Mouse (Mus musculus): ENCODE data around the gene Ssh2. TPM values are rescaled to one million over a fixed set of nuclear protein-coding genes. Genes with fewer than 3 reads are reported as not detected.

Gene Ssh2
- 10 to 100 TPM; 37.3 to 44.4 (median 42.8) TPM for total RNA-seq (2022)

DNA sequence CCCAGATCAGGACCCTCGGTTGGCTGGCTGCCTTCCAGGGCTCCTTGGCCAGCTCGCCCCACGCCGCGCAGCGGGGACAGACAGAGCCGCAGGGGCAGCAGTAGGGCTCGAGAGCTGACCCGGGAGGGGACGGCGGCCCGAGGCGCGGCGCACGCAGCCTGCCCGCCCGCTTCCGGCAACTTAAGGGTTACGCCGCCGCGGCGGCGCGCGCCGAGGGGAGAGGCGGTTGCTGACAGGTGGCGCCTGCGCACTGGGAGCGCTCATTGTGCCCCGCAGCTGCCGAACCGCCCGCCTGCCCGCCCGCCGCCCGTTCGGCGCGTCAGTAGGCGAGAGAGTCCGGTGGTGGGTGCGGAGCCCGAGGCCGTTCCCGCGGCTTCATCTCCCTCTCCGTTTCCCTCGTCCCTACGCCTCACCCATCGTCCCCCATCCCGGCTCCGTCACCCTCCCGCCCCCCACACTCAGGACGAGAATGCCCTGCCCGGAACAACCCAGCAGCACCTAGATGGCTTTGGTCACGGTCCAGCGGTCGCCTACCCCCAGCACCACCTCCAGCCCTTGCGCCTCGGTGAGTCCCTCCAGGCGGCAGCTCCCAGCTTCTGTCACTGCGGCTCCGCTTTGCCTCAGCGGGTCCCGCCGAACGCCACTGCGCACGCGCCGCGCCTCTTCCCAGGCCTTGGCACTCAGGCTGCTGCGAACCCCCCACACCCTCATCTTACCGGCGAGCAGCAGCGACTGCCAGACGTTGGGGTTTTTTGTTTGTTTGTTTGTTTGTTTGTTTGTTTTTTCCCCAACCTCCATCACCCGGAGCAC, at the start of gene Ssh2:
Ssh2 (plus strand) TSS at position 337 of the 810 bp plus-strand sequence.
- peak; percentile 38 to 63 for DNase-seq (ENCODE audit: low spot score in 2 of 2)

DNA sequence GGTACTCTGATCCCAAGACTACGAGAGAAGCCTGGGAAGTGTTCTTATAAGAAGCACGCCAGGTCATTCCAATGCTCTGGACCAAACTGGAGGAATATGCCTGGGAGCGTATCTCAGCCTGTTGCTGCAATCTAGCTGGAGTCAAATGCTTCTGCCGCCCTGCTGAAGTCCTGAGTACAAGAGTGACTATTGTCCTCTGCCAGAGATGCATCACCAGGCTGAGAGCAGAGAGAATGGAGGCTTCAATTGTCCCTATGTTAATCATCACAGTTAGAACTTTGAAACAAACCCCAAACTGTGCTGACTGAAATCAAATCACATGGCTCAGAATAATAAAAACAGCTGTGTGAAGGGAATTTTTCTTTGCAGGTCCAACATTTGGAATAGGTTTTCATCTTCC, 42.4 kb upstream of the Ssh2 start:
- DNase-seq (ENCODE audit: low spot score in 2 of 2), result no peak

DNA sequence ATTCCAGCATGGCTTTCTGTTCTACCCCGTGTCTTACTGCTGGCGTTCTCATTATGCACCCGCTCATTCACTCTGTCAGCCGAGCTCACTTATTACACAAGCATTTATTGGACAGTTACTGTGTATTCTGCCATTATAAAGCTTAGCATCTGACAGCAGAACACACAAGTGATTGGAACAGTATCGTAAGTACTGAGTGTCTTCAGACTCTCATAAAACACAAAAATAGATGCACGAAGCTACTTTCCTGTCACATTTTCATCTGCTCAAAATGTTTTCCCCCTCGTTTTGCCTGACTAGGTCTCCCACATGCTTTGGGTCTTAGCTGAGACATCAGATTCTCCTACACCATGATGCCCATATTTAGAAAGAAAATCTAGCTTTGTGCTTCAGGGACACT, 41.6 kb upstream of the Ssh2 start:
- no peak for DNase-seq (ENCODE audit: low spot score in 2 of 2)

DNA sequence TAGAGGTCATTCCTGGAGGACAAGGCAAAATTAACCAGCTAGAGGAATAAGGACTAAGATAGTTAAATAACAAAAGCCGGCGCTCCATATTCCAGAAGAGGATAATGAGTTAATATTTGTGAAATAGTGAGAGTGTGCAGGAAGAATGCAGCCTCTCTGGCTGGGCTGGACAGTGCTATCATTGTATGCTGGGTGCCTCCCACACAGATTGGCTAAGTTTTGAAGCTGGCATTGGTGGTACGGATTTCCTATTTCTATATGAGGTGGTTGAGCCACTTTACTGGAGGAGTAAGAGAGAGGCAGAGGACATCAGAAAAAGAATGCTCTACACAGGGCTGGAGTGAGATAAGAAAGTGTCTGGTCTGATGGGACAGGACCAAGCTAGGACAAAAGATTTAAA, 36.3 kb upstream of the Ssh2 start:
- DNase-seq (ENCODE audit: low spot score in 2 of 2), result no peak

DNA sequence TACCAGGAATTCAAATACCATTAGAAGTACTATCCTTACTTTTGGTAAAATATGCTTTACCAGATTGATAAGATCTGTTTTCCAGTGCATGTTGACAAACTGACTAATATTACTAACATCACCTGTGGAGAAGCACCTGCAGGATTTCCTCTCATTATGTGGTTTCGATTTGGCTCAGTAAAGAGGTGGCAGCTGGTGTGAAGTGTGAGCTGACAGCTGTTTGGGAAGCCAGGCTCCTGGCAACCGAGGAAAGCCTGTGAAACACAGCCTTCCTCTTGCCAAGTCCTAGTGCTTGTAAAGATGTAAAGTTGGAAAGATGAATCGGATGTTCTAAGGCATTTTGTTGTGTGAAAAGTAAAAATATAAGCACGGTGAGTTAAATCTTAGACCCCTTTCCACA, 35.2 kb upstream of the Ssh2 start:
- no peak for DNase-seq (ENCODE audit: low spot score in 2 of 2)

DNA sequence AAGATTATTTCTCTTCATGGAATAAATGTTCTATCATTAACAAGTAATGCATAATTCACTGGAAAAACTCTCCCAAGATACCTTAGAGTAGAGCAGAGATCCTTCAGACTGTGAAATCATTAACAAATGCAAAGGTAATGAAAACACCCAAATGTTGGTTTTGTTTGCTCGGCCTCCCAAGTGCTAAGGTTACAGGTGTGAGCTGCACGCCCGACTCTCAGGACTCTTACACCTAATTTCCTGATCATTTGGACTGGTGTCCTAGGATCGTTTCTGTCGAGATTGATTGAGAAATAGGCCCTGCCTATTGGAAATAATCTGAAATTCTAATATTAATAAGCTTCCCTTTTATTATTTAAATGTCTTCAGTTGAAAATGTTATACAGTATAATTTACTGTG, 34.6 kb upstream of the Ssh2 start:
- no peak for DNase-seq (ENCODE audit: low spot score in 2 of 2)

DNA sequence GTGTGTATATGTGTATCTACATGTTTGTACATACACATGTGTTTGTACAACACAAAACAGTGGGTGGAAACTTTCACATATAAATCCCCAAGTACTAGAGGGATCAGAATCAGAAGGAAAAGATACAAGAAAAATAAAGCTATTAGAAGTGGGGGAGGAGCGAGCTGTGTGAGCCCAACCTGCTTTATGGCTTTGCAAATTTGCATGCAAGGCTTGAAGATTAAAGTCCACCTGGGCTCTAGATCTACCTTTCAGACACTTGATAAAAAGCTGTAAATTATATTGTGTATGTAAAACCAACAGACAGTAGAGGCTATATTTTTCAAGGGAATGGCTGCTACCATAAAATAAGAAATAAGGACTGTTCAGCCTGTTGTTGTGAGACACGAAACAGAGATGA, 34.0 kb upstream of the Ssh2 start:
- no peak for DNase-seq (ENCODE audit: low spot score in 2 of 2)

DNA sequence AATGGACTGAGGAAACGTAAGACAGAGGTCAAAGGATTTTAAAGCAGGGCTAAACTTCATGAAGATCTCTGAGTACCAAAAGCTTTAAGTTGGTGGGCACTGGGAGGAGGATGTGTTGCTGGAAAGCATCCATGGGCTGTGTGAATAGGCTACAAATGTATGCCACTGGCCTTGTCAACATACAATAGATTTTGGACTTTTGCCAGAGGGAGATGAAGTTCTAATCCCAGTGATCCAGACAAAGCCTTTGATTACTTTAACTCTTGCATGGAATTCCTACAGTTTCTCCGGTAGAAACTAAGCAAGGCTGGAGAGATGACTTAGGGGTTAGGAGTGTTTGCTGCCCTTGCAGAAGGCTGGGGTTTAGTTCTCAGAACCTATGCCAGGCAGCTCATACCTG, 33.5 kb upstream of the Ssh2 start:
- DNase-seq (ENCODE audit: low spot score in 2 of 2), result no peak

DNA sequence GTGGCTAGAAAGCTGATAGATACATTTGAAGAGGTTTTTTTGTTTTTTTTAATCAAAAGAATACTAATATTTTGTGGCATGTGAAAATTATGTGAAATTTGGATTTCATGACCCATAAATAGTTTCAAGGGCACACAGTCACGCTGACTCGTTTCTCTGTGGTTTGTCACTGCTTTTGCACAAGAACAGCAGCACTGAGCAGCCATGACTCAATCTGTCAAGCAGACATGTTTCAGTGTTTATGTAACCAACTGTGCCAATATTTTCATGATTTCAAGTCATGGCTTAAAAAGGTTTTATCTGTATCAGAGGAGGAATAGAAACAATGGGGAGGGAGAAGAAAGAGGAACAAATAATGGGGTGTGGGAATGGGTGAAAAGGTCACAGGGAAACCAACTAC, 31.2 kb upstream of the Ssh2 start:
- no peak for DNase-seq (ENCODE audit: low spot score in 2 of 2)

DNA sequence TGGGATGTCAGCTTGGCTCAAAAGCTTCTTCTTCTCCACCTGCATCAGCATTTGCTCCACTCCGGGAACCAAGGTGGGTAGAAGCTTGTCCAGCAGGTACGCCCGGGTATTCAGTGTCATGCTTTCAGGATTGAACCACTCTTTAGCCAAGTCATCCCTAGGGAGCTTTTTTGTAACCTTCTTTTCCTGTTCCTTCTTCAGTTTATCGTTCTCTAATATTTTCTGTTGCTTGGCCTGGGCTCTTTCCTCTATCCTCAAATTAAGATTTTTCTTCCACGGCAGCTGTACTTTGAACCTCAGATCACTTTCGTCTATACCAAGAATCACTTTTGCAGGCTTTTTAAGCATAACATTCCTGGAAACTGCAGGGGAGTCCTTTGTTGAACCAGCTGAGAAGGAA, 27.2 kb upstream of the Ssh2 start, which contains the start of gene Efcab5:
Efcab5 (minus strand) TSS at position 101 of the 400 bp plus-strand sequence.
- no peak for DNase-seq (ENCODE audit: low spot score in 2 of 2)

DNA sequence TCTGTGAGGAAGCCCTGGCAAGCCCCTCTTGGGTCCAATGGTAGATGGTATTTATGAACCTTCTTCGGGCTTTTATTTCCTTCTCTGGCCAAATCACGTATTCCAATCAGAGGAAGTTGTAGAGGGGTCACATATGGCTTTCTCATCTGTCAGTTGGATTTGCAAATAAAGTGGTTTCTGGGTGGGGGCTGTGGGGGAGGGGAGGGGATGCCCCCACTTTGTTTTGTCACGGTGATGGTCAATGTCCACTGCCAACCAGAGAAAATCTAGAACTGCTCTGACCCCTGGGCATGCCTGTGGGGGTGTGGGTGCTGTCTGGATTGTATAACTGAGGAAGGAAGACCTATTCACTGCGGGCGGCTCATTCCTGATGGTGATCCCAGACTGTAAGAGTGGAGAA, 22.7 kb upstream of the Ssh2 start:
- DNase-seq (ENCODE audit: low spot score in 2 of 2), result no peak

DNA sequence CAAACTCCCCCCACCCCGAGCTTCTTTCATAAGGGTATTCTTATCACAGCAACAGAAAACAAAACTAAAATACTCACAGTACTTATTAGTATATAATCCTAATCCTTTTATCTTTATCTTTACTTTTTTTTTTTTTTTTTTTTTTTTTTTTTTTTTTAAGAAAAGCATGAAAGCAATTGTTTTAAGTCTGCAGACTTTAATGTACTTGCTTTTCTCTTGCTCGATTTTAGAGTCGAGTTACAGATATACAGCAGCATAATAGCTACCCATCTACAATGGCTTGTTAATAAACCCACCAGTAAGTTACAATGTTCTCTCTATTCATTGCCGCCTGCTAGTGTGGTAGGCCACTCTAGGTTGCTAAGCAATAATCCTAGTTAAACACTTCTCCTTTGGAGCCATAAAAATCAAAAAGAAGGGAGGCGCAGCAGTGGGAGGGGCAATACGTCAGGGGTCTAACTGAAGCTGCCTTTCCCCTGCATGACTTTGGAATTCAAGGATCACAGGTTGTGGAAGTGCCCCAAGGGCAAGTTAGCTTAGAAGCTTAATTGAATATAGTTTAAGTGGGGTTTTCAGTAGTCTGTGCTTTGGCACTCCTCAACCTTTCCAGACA, 22.0 kb upstream of the Ssh2 start:
- no peak for DNase-seq (ENCODE audit: low spot score in 2 of 2)

DNA sequence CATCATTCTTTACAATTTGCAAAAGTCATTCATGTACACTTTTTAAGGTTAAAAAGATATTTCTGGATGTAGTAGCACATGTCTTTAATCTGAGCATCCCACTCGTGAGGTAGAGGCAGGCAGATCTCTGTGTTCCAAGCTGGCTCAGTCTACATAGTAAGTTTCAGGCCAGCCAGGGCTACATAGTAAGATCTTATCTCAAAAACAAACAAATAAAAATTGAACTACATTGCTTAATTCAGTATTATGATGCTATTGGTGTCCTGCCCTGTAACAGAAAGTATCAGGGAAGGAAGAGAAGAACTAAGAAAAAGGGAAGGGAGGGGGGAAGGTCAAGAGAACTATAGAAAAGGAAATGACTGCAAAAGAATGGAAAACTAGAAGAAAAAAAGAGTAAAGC, 21.3 kb upstream of the Ssh2 start:
- DNase-seq (ENCODE audit: low spot score in 2 of 2), result no peak

DNA sequence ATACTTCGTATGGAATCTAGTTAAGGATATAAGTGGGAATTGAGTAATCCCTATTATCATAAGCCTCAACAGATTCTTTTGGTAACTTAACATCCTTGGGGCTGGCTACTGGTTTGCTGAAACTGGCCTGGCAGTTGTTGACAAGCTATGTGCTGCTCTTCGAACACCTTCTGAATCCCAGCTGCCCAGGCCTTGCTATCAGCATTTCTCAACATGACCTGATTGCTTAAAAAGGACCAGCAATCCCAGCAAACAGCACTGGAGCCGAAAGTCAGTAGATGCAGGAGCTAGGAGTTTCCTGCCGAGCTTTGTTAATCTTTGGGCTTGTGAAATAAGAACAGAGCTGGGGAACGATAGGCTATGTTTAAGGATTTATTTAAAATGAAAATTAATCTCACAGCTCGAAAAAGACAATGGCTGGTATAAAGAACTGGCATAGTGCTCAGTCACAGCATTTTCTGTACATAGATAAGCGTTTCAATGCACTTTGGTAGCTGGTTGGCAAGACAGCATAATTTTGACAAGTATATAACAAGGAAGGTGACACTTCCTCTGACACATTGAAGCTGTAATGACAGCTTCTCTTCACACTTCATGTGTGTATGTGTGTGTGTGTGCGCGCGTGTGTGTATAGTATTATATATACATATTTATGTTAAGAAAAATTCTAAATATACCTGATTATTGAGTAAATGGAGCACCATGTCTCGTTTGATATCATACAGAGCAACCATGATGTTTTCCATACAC, 20.6 kb upstream of the Ssh2 start:
- DNase-seq (ENCODE audit: low spot score in 2 of 2), result no peak

DNA sequence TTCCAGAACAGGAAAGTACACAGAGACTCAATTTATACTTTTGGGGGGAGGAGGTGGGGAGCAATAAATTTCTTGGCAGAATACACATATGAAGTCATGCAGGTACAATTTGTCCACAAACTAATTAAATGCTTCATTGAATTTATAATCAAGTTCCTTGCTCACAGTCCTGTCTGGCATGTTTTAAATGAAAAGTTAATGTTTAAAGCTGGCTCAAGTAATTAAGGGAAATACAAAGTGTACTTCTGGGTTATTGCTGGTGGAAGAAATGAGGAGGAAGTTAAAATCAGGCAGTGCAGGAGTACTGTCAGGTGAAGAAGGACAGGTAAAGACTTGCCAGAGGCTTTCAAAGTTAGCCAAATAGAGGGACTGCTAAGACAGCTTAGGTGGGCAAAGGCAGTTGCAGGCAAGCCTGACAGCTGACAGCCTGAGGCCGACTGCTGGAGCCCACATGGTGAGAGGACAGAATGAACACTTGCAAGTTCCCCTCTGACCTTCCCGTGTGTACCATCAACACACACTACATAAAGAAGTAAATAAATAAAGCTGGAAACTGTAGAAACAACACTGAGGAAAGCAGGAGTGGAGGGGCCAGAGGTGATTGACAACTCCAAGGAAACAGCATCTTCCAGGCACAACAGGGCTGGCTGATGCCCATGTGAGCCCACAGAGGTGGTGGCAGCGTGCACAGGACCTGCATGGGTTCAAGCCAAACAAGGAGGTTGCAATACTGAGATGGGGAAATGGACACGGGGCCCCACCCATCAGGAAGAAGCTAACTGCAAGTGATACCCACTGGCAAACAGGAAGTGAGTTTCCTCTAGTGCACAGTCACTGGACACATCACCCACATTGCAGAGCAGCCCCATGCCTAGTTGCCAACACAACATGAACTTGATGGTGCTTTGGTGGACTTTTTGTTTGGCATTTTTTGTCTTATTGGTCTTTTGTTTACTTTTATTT, 19.6 kb upstream of the Ssh2 start:
- no peak for DNase-seq (ENCODE audit: low spot score in 2 of 2)

DNA sequence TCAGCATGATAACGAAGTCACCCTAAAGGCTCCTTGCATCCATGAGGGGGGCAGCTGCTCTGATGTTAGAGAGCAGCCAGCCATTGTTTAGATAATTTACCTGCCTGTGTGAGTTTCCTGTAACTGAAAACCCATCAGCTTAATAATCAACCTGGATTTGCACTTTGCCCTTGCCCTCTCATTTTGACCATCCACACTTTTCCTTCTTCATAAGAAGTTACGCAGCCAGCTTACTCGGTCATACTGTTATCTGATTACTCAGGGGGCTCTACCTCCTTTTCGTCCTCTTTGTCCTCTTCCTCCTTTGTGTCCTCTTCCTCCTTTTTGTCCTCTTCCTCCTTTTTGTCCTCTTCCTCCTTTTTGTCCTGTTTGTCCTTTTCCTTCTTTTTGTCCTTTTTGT, 16.5 kb upstream of the Ssh2 start:
- no peak for DNase-seq (ENCODE audit: low spot score in 2 of 2)

DNA sequence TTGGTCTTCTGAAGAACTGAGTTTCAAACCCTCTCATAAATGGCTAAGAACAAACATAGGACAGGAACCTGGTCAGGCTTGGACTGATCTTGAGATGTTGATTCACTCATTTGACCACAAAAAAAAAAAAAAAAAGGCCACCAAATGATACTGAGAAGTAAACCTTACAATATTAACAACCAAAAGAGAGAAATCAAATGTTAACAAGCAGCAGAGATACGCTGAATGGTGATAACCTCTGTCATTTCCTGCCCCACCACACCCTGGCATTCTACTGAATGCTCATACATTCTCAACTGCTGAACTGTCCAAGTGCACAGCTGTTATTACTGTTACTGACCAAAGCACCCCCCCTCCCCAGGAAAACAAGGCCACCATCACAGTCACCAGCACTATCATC, 15.4 kb upstream of the Ssh2 start:
- DNase-seq (ENCODE audit: low spot score in 2 of 2), result no peak

DNA sequence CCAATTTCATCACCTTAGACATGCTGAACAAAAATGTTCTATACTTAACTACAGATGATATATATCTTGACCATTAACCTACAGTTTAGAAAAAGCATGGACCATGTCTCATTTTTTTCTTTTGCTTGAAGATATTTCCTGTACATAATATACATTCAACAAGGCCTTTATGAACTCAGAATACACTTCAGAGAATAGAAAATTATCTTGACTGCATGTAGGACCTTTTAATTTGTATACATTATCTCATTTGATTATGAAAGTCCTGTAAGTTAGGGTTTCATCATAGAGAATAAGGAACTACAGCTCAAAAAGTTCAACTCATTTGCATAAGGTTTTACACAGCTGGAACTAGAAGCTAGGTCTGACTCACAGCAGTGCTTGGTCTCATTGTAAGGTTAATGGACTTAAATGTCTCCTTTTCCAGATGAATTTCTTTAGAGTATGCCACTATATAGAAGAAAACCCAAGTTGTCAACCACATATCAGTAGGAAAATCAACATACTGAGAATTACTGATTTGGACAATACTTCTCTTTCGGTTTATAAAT, 1.9 kb upstream of the Ssh2 start:
- no peak for DNase-seq (ENCODE audit: low spot score in 2 of 2)

DNA sequence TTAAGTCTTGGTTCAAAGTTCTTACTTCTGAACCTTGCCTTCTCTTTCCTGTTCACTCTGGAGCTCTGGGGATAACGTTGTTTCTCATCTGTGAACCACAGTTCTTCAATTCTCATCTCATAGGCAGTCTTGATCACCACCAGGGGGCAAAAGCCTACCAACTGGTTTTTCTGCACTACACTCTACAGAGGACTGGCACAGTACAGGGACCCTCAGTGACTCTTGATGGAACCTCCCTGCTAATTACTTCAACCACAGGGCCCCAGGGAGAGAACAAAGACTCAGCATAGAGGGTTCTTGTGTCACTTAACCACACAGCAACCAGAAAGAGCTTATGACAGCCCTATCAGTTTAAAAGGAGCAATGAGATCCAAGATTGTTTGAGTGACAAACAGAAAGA, 1.3 kb upstream of the Ssh2 start:
- peak; percentile 20 to 25 for DNase-seq (ENCODE audit: low spot score in 2 of 2)

DNA sequence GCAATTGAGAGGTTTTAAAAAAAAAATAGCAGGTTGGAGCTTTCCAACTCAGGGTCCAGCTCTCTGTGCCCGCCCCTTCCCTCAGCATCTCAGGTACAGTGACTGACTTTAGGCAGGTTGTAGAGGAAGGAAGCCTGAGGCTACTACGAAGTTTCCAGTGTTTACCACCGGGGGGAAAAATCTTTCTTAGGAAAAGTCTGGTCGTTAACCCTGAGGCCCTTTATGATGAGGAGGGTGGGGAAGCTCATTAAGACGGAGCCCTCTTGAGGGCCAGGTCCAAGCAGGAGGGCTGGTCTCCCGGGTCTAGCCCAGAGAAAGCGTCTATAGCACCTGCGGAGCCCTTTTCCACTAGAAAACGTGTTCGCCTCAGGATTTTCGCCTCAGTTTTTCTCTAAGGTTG, 604 bp upstream of the Ssh2 start:
- no peak for DNase-seq (ENCODE audit: low spot score in 2 of 2)

DNA sequence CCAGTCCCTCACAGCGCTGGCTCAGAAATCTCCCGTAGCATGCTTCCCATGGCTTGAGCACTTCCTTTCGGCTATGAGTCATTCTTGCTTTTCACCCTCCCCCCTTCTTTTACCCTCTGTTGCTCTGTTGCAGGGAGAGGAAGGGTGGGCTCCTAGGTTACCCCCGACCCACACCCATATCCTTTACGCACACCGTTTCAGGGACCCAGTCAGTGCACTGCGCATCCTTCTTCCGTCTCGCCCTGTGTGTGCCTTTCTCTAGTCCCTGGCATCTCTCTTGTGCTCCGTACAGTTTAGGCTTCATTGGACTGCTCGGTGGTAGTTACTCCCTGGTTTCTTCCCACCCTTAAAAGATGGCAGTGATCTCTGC, 659 bp downstream of the Ssh2 start:
- DNase-seq (ENCODE audit: low spot score in 2 of 2), result no peak
